Mouse (Mus musculus) limb, embryonic 13.5 days (tissue): Measurements from ENCODE around the gene Mrpl9. TPM values are rescaled to one million over a fixed set of nuclear protein-coding genes. Genes with fewer than 3 reads are reported as not detected.

Experiments
- ATAC-seq: fragments of 200-750 bp; cut with Nextera tagmentation; 2 replicates; pipeline ENCODE4 v1.8.0; 2017; ENCODE audit warnings: low read depth, moderate number of reproducible peaks, moderate TSS enrichment; ENCODE audit not compliant: low FRiP score
- H3K27ac ChIP-seq: fragments of 300-500 bp; sonication (generic); 2 replicates; pipeline ENCODE4 v1.5.1; 2015; ENCODE audit warnings: inconsistent platforms, mild to moderate bottlenecking, moderate library complexity
- H3K27me3 ChIP-seq: fragments of 300-500 bp; sonication (generic); 2 replicates; pipeline ENCODE4 v1.6.1; 2015; ENCODE audit warnings: mild to moderate bottlenecking, inconsistent platforms
- H3K36me3 ChIP-seq: fragments of 300-500 bp; sonication (generic); 2 replicates; pipeline ENCODE4 v1.6.1; 2015; ENCODE audit warnings: inconsistent platforms, mild to moderate bottlenecking, moderate library complexity
- H3K4me1 ChIP-seq: fragments of 300-500 bp; sonication (generic); 2 replicates; pipeline ENCODE4 v1.6.1; 2015; ENCODE audit warnings: inconsistent platforms
- H3K4me2 ChIP-seq: fragments of 300-500 bp; sonication (generic); replicated peaks from 2 replicates; pipeline ENCODE4 v1.6.1; 2015; ENCODE audit warnings: inconsistent platforms, mild to moderate bottlenecking, moderate library complexity
- H3K4me3 ChIP-seq: fragments of 300-500 bp; sonication (generic); 2 replicates; pipeline ENCODE4 v1.5.1; 2015; ENCODE audit warnings: moderate library complexity, mild to moderate bottlenecking, inconsistent platforms
- H3K9ac ChIP-seq: fragments of 300-500 bp; sonication (generic); 2 replicates; pipeline ENCODE4 v1.6.1; 2015; ENCODE audit warnings: mild to moderate bottlenecking, inconsistent platforms
- H3K9me3 ChIP-seq: fragments of 300-500 bp; sonication (generic); 2 replicates; pipeline ENCODE4 v1.6.1; 2016; ENCODE audit warnings: inconsistent platforms
- WGBS: fragments of 180-500 bp; shearing (Covaris S2); methylation state at CpG from one replicate; pipeline ENCODE4 v1.1.7; 2015; 5-methylcytosine and 5-hydroxymethylcytosine counted together
- polyA plus RNA-seq: library from polyadenylated mRNA; unstranded; fragments of >200 nt; fragmentation: Nextera tagmentation; extraction: Ambion mirVana; gene quantifications from 2 replicates; pipeline ENCODE4 v1.2.1, GENCODE M21; 2015

The Mrpl9 gene
- polyA plus RNA-seq, result 66.8 and 67.0 TPM in 2 replicates

DNA sequence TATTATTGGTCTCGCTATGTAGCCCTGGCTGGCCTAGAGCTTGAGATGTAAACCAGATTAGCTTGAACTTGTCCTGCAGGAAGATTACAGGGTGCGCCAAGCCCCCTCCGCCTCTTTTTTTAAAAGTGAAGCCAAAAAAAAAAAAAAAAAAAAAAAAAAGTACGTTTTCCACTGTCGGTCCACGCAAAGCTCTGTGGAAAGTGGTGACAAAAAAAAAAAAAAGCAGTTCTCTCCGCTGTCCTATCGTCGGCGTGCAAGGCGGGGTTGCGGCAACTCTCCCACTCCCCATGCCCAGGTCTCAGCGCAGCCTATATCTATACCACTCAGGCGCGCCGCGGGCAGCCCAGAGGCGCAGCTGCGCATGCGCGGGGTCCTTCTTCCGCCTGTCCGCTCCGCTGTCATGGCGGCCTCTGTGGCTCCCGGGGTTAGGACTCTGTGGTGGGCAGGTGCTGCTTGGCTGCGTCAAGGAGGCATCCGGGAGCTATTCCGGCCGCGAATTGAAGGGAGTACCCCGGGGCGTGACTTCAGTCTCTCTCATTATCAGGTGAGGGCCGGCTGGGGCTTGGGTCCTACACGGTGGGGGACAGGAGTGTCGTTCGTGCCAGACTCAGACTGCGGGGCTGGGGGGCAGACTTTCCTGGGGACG, at the start of gene Mrpl9:
Gene Mrpl9, plus strand, starts transcription at position 368 of the 646 bp plus-strand sequence.
- 0 out of 2 replicates have a peak within 1 kb of the TSS, but pooled peaks have one; percentile 10 for H3K27ac ChIP-seq
- WGBS, result under 1% methylated on average over 39 of the region's 39 CpGs
- ATAC-seq, result peak; percentile 98

DNA sequence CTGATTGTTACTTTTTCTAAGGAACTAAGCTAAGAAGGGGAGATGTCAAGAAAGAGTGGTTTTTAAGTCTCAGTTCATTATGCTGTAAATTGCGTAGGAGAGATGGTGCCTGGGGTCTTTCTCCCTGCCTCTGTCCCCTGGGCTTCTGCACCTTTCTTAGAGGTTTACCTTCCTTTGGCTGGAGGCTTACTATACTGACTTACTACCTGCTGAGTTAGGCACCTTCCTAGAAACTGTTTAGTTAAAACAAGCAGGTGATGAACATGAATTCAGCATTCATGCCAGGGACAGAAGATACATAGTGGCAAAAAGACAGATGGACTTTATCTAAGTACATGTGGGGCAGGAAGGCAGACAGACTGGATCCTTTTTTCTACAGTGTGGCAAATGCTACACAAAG, 46.8 kb upstream of the Mrpl9 start:
- Histone ChIP-seq H3K4me3 (no peak overlapping the region), H3K27me3 (peaks cover 56% of the 10 kb centered on the region), H3K9me3 (no peaks in the 10 kb centered on the region), H3K4me1 (peaks cover 14% of the 10 kb centered on the region), H3K9ac (no peak overlapping the region), H3K4me2 (no peak overlapping the region), H3K27ac (no peak overlapping the region), H3K36me3 (no peaks in the 10 kb centered on the region)
- no peak for ATAC-seq
- 69% methylated on average over 1 of the region's 1 CpGs for WGBS

More for the DNA sequence above, at the start of gene Mrpl9:
- Histone ChIP-seq H3K4me3 (peak within 1 kb of the TSS; percentile 96), H3K36me3 (peaks cover 37% of the 10 kb centered on the region), H3K9ac (peak within 1 kb of the TSS; percentile 94), H3K9me3 (no peaks in the 10 kb centered on the region), H3K4me1 (peaks cover 11% of the 10 kb centered on the region), H3K4me2 (peak within 1 kb of the TSS; percentile 87), H3K27me3 (peaks cover 6% of the 10 kb centered on the region; the same call in 1 of the 2 replicates)

DNA sequence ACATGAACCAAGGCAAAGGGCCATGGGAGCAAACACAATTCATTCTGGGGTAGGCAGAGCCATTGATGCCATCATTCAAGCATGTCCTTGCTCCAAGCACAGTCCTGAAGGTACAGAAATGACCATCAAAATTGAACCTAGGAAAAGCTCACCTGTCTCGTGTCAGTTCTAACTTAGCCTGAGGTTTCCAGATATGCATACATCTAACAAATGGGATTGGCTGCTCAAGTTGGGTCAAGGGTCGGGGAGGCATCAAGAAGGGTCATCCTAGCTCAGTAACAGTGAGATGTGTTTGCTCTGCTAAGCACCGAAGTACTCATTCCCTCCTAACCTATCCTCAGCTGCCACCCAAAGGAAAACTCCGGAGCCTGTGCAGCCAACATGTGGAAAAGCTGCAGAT, 46.3 kb upstream of the Mrpl9 start:
- no peaks in the 10 kb centered on the region for H3K36me3 ChIP-seq
- H3K4me3 ChIP-seq, result no peak overlapping the region
- no peaks in the 10 kb centered on the region for H3K9me3 ChIP-seq
- H3K4me1 ChIP-seq, result peaks cover 14% of the 10 kb centered on the region
- WGBS, result 82% methylated on average over 4 of the region's 4 CpGs
- H3K27me3 ChIP-seq, result peaks cover 61% of the 10 kb centered on the region
- ATAC-seq, result no peak
- no peak overlapping the region for H3K9ac ChIP-seq
- H3K4me2 ChIP-seq, result no peak overlapping the region
- H3K27ac ChIP-seq, result no peak overlapping the region

DNA sequence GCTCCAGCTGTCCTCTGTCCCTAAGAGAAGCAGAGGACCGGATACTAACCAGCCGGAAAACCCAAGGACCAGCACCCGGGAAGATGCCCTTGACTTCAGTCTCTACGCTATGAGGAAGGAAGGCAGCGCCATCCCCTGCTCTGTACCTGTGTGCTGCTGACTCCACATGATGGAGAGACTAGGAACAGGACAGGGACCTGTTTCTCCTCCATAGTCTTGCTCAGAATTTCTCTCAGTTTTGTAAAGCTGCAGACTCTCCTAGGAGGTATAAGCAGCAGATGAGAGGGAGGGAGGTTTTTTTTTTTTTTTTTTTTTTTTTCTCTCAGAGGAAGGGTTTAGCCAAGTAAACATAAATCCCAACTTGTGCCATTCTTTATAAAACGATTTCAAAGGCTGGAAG, 44.9 kb upstream of the Mrpl9 start, which contains the start of gene Lingo4:
Gene Lingo4, plus strand, starts transcription at position 301 of the 400 bp plus-strand sequence.
- Histone ChIP-seq H3K9ac (peak within 1 kb of the TSS; percentile 45), H3K4me2 (peak within 1 kb of the TSS; percentile 63), H3K4me3 (peak within 1 kb of the TSS; percentile 32), H3K27me3 (peaks cover 75% of the 10 kb centered on the region), H3K9me3 (no peaks in the 10 kb centered on the region), H3K36me3 (no peaks in the 10 kb centered on the region), H3K4me1 (peaks cover 14% of the 10 kb centered on the region), H3K27ac (no peak within 1 kb of the TSS)
- WGBS, result 70% methylated on average over 6 of the region's 6 CpGs
- no peak for ATAC-seq

DNA sequence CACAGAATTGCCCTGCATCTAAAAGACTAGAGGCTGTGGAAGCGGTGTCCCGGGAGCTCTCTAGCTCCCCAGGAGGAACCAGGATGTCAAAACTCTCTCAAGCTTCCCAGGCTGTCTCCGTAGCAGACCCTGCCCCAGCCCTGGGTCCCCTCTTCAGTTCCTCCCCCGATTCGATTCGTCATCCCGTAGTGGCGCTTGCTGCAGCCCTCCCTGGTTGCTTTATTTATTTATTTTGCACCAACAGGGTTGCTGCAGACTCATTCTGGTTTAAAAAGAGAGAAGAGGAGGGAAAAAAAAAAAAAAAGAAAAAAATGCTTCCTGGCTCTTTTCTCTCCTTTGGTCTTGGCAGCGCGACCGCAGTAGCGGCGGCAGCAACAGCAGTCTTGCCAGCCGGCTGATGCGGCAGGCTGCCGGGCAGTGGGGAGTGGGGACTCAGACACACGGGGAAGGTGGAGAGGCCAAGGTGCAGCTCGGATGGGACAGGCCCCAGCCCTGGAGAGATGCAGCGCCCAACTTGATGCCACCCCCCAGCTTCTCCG, 44.1 kb upstream of the Mrpl9 start:
- peak overlapping the region; percentile 32 for H3K4me3 ChIP-seq
- ATAC-seq, result no peak
- H3K36me3 ChIP-seq, result no peaks in the 10 kb centered on the region
- peak overlapping the region; percentile 63 for H3K4me2 ChIP-seq
- H3K9ac ChIP-seq, result peak overlapping the region; percentile 45
- peaks cover 9% of the 10 kb centered on the region for H3K4me1 ChIP-seq
- H3K27ac ChIP-seq, result no peak overlapping the region
- H3K9me3 ChIP-seq, result no peaks in the 10 kb centered on the region
- peaks cover 82% of the 10 kb centered on the region for H3K27me3 ChIP-seq
- WGBS, result 2% methylated on average over 20 of the region's 20 CpGs

DNA sequence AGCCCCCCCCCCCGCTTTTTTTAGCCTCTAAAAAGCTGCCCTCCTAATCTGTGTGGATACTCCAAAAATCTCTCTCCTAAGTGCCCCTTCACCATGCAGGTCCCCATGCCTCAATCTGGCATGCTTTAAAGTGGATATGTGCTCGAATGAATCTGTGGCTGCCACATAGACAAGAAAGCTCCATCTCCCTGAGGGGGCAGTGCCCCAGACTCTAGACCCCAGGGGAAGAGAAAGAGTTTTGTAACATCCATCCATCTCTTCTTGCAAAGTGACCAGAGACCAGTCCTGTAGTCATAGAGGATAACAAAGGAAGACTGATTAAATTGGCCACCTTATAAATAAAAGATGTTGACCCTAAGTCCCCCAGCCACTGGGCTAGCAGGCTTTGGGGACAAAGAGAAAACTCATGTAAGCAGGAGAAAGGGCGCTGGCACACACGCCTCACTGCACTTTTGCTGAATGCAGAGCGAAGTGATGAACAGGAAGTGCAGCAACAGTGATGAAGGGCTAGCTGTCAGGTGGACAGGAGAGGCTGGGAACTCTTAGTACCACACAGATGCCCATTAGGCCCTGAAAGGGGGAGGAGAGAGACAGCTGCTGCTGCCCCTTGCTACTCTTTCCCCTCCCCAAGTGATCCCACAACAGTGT, 43.3 kb upstream of the Mrpl9 start:
- Histone ChIP-seq H3K9me3 (no peaks in the 10 kb centered on the region), H3K4me2 (0 out of 2 replicates have a peak overlapping the region, but pooled peaks have one; percentile 63), H3K4me1 (peaks cover 15% of the 10 kb centered on the region), H3K27me3 (peaks cover 89% of the 10 kb centered on the region), H3K4me3 (no peak overlapping the region; the same call in 1 of the 2 replicates), H3K27ac (no peak overlapping the region), H3K36me3 (no peaks in the 10 kb centered on the region), H3K9ac (no peak overlapping the region)
- 53% methylated on average over 5 of the region's 5 CpGs for WGBS
- no peak for ATAC-seq

DNA sequence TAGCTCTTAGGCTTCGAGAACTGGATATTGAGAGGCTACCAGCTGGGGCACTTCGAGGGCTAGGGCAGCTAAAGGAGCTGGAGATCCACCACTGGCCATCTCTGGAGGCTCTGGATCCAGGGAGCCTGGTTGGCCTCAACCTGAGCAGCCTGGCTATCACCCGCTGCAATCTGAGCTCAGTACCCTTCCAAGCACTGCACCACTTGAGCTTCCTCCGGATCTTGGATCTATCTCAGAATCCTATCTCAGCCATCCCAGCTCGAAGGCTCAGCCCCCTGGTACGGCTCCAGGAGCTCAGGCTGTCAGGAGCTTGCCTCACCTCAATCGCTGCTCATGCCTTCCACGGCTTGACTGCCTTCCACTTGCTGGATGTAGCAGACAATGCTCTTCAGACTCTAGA, 40.7 kb upstream of the Mrpl9 start:
- no peaks in the 10 kb centered on the region for H3K36me3 ChIP-seq
- H3K27me3 ChIP-seq, result peaks cover 82% of the 10 kb centered on the region
- 60% methylated on average over 8 of the region's 8 CpGs for WGBS
- H3K27ac ChIP-seq, result no peak overlapping the region
- ATAC-seq, result no peak
- H3K9me3 ChIP-seq, result no peaks in the 10 kb centered on the region
- no peak overlapping the region for H3K4me2 ChIP-seq
- peaks cover 21% of the 10 kb centered on the region for H3K4me1 ChIP-seq
- no peak overlapping the region for H3K9ac ChIP-seq
- no peak overlapping the region for H3K4me3 ChIP-seq

DNA sequence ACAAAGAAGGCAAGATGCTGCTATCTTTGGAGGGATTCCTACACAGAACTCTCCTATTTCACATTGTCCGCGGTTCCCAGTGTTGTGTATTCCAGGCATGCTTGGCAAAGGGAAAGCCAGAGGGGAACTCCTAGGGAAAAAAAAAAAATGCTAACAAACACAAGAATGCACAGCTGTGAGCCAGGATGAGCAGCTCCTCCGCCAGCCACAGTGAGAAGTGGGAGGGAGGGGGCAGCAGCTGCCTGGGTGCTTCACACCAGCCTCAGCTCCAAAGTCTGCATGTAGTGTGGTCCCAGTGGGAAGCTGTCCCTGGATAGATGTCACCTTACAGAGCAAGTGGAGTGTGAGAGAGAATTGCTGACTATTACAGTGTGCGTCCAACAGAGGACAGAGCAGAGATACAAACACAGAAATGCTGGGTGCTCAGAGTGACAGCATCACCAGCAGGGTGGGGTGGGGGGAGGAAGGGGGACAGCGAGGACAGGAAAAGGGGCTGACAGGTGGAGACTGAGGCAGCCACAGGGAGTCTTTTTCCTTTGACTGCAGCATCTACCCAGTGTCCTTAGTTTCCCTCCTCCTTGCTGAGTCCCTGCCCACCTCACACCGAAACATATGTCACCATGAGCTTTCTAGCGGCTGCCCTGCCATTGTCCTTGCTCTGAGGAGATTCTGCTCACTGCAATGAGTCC, 38.6 kb upstream of the Mrpl9 start:
- ATAC-seq, result peak; percentile 82; the same call in 1 of the 2 replicates
- 24% methylated on average over 7 of the region's 7 CpGs for WGBS
- Histone ChIP-seq H3K4me1 (peaks cover 12% of the 10 kb centered on the region; the same call in 1 of the 2 replicates), H3K27ac (no peak overlapping the region), H3K4me2 (no peak overlapping the region), H3K4me3 (no peak overlapping the region), H3K9me3 (no peaks in the 10 kb centered on the region), H3K27me3 (peaks cover 62% of the 10 kb centered on the region), H3K36me3 (no peaks in the 10 kb centered on the region), H3K9ac (no peak overlapping the region)

DNA sequence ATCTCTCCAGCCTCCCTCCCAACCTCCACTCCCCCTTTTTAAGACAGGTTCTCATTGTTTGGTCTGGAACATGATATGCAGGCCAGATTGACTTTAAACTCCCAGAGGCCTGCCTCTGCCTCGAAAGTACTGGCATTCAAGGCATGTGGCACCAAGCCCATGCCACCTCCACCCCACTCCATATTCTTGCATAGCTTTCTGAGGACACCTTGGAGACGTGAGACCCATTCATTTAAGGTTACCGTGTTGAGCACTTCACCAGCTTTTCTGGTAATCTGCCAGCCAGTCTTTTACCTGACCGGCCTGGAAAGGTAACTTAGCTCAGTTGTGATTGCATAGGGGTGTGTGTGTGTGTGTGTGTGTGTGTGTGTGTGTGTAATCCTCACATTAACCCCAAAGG, 37.6 kb upstream of the Mrpl9 start:
- WGBS, result 57% methylated on average over 4 of the region's 4 CpGs
- H3K4me1 ChIP-seq, result peaks cover 12% of the 10 kb centered on the region; the same call in 1 of the 2 replicates
- H3K9ac ChIP-seq, result no peak overlapping the region
- no peak overlapping the region for H3K4me2 ChIP-seq
- peaks cover 51% of the 10 kb centered on the region for H3K27me3 ChIP-seq
- no peak for ATAC-seq
- H3K36me3 ChIP-seq, result no peaks in the 10 kb centered on the region
- no peak overlapping the region for H3K4me3 ChIP-seq
- no peak overlapping the region for H3K27ac ChIP-seq
- no peaks in the 10 kb centered on the region for H3K9me3 ChIP-seq

DNA sequence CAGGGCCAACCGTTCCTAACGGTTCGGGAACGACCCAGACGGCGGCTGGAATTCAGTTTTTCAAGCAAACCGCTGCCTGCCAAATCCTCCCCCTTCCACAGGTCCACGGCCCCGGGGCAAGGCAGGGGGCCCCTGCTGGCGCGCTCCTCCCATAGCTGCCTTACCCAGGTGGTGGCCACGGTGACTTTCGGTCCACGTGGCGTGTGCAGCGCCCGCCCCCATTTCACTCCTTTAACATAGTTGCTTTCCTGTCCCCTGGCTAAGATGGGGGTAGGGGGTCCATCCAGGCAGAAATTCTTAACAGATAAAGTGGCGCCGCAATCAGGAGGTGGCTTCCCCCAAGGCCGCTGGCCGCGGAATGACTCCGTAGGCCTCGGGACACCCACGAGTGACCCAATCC, 30.6 kb upstream of the Mrpl9 start:
- peak overlapping the region; percentile 35; the same call in 1 of the 2 replicates for H3K9ac ChIP-seq

DNA sequence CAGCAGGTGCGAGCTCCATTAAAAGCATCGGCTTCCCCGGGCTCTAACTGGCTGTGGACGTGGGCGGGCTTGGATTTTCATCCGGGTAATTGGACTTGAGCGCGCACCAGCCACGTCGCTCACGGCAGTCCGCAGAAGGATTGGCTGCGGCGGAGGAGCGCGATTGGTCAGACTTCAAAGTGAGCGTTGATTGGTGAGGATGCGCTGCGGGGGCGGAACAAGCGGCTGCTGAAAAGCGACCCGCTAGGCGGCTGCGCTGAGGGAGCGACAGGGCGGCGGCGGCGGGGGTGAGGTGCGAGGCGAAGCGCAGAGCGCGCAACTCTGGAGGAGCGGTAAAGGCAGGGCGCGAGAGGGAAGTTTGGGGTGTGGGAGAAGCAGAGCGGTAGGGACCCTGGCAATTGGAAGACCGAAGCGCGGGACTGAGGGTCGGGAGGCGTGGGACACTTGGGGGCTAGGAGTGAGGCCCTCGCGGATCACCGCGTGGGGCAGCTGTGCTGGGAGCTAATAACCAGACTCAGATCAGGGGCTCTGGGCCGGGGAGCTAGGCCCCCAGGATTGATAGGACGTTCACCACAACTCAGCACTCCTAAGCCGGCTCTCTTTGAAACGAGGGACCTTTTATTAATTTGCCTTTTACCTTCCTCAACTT, 30.0 kb upstream of the Mrpl9 start, which contains the start of gene Tdrkh:
Gene Tdrkh, plus strand, starts transcription at position 243 of the 649 bp plus-strand sequence.
- H3K4me1 ChIP-seq, result peaks cover 10% of the 10 kb centered on the region
- H3K4me2 ChIP-seq, result peak within 1 kb of the TSS; percentile 85
- peak within 1 kb of the TSS; percentile 50 for H3K4me3 ChIP-seq
- 9% methylated on average over 52 of the region's 52 CpGs for WGBS
- H3K9me3 ChIP-seq, result no peaks in the 10 kb centered on the region
- H3K36me3 ChIP-seq, result no peaks in the 10 kb centered on the region
- H3K27me3 ChIP-seq, result peaks cover 6% of the 10 kb centered on the region; the same call in 1 of the 2 replicates
- H3K27ac ChIP-seq, result no peak within 1 kb of the TSS
- peak; percentile 99 for ATAC-seq
- peak within 1 kb of the TSS; percentile 59 for H3K9ac ChIP-seq

More for the DNA sequence above, 30.6 kb upstream of the Mrpl9 start:
- Histone ChIP-seq H3K4me3 (peak overlapping the region; percentile 50), H3K4me2 (peak overlapping the region; percentile 85), H3K27ac (no peak overlapping the region), H3K4me1 (peaks cover 10% of the 10 kb centered on the region), H3K36me3 (no peaks in the 10 kb centered on the region), H3K9me3 (no peaks in the 10 kb centered on the region), H3K27me3 (peaks cover 6% of the 10 kb centered on the region; the same call in 1 of the 2 replicates)
- ATAC-seq, result peak; percentile 25; the same call in 1 of the 2 replicates
- 8% methylated on average over 25 of the region's 25 CpGs for WGBS
